Mouse (Mus musculus): ENCODE measurements around the gene Rnf168. TPM values are rescaled to one million over a fixed set of nuclear protein-coding genes. Genes with fewer than 3 reads are reported as not detected.
A peak's percentile ranks its signal among the peaks of the same experiment; 100 is the strongest.
"Not testable (repeated sequence)": the region's sequence is repeated elsewhere in the genome, so short reads cannot be mapped to it uniquely, and the experiment has no call there.

The Rnf168 gene
- 32.7 and 33.9 TPM in 2 replicates for polyA plus RNA-seq (2016; fragmentation: Nextera tagmentation; extraction: Ambion mirVana)

DNA sequence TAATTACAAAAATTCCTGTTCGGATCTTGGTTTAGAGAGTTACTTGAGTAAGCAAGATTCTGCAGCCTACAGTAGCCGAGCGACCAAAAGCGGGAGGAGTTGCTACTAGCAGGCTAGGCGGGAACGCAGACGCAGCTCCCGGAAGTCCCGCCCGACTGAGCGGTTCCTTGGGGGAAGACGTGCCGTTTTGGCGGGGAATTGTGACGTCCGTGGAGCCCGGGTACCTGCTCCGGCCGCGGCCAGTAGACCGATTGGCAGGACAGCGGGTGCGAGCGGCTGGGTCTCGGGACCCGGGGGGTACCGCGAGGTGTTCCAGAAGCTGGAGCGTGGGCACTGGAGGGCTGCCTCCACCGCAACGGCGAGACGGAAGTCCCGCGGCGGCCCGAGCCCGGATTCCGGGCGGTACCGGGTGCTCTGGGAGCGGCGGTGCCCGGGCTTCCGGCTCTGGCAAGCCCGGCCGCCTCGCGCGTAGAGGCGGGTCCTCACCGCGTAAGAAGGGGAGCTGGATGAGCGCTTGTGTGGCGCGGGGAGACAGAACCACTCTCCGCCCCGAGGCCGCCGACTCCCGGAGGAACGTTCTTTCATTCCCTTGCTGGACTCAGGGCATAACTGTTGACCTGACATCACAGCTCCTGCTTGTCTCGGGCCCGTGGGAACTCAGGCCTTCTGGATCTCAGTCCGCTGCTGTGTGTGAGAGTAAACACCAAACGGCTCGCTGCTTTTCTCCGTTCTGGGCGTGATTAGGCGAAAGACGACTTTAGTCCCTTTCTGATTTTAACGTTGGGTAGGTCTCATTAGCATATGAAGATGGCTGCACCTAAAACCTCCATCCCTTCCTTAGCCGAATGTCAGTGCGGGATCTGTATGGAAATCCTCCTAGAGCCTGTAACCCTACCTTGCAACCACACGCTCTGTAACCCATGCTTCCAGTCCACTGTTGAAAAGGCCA, at the start of gene Rnf168:
Gene Rnf168 (plus strand): TSS at position 152 of the 949 bp plus-strand sequence.
- Histone ChIP-seq H3K36me3 (0 out of 2 replicates have a peak, but pooled peaks cover 3% of the 10 kb centered on the region), H3K4me2 (replicated peaks) (peak within 1 kb of the TSS; percentile 73), H3K9ac (peak within 1 kb of the TSS; percentile 80), H3K27me3 (no peaks in the 10 kb centered on the region), H3K4me3 (peak within 1 kb of the TSS; percentile 94), H3K27ac (peak within 1 kb of the TSS; percentile 96), H3K9me3 (replicated peaks) (0 out of 2 replicates have a peak, but pooled peaks cover 4% of the 10 kb centered on the region), H3K4me1 (peaks cover 27% of the 10 kb centered on the region)
- peak; percentile 91 for ATAC-seq (ENCODE audit: low FRiP score)
- under 1% methylated on average over 75 of the region's 75 CpGs for WGBS

DNA sequence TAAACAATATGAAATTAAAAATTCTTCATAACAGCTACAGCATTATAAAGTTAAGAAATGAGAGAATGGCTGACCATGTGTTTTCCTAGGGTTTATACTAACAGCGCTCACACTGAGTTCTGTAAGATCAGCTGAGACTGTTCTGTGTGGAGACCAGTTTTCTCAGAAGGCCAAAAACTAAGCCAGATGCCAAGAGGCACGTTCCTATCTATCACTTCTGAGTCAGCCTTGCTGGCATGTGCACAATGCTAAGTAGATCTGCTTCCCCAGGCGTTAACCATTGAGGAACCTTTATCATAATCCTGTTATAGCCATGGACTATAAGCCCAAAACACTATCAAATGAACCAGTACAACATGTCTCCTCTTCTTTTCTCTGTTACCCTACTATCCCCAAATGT, 45.2 kb upstream of the Rnf168 start:
- not testable (repeated sequence) for H3K9me3 ChIP-seq (replicated peaks); H3K4me3 ChIP-seq; H3K4me1 ChIP-seq; ATAC-seq (ENCODE audit: low FRiP score); H3K27me3 ChIP-seq; H3K9ac ChIP-seq; H3K27ac ChIP-seq; H3K4me2 ChIP-seq (replicated peaks)
- peaks cover 22% of the 10 kb centered on the region for H3K36me3 ChIP-seq
- 91% methylated on average over 3 of the region's 3 CpGs for WGBS

DNA sequence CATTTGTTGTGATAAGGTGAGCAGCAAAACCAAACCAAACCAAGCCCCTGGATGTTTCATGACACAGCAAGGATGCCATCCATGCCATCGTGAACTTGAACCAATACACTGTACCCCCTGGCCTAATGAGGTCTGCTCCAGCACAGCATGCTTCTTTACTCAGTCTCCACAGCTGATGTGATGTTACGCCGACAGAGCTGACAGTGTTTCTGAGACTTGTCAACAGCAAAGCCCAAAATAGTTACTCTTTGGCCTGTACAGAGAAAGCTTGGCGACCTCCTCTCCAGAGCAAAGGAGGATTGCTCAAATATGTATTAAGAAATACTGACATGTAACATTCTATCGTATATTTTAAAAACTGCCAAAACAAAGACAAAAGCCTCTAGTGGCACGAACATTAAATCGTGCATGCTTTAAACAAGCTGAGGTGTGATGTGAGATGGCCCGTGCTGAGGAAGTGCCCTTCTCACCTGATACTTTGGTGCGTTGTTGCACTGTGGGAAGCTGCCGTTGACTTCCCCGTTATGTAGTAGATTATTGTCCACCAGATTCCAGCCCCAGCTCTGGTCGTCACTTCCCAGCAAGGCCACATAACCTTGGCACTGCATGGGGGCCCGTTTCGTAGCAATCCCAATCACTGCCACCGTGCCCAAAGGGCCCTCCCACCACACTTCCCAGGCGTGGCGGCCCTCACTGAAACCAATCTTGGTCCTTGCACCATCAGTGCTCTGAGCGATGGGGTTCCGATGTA, 39.2 kb upstream of the Rnf168 start:
- 93% methylated on average over 19 of the region's 19 CpGs for WGBS
- H3K4me1 ChIP-seq, result no peaks in the 10 kb centered on the region
- peaks cover 26% of the 10 kb centered on the region for H3K36me3 ChIP-seq
- no peak overlapping the region for H3K9ac ChIP-seq
- ATAC-seq (ENCODE audit: low FRiP score), result no peak
- no peaks in the 10 kb centered on the region for H3K9me3 ChIP-seq (replicated peaks)
- no peak overlapping the region for H3K4me2 ChIP-seq (replicated peaks)
- no peak overlapping the region for H3K27ac ChIP-seq
- no peak overlapping the region for H3K4me3 ChIP-seq
- no peaks in the 10 kb centered on the region for H3K27me3 ChIP-seq

DNA sequence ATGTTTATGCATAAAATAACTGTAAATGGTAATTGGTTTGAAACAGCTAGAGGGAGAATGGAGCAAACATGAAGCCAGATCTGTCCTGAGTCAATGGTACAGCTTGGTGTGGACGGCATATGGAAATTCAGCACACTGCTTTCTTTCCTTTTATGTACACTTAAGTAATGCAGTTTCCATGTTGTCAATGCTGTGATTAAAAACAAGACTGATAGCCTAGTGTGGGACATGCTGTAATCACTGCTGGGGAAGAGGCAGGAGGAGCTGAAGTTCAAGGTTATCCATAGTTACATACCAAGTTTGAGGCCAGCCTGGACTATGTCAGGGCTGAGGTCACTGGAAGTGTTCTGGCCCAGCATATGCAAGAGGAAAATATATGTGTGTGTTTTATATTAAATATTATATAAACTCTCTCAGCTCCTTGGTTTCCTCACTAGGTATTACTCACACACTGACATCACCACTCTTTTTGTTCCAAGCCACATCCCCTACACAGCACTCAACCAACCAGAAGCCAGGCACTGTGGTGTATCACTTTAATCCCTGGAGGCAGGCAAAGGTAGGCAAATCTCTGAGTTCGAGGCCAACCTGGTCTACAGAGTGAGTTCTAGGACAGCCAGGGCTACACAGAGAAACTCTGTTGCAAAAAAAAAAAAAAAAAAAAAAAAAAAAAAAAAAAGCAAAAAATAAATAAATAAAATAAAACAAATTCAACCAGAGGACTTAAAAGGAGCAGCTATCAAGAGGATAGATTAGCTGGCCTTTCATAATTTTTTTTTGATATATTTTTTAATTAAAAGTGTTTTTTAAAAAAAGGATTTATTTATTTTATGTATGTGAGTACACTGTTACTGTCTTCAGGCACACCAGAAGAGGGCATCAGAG, 37.6 kb upstream of the Rnf168 start:
- H3K4me2 ChIP-seq (replicated peaks), result no peak overlapping the region
- H3K36me3 ChIP-seq, result peaks cover 21% of the 10 kb centered on the region
- H3K9me3 ChIP-seq (replicated peaks), result no peaks in the 10 kb centered on the region
- no peak for ATAC-seq (ENCODE audit: low FRiP score)
- H3K27ac ChIP-seq, result no peak overlapping the region
- 87% methylated on average over 2 of the region's 2 CpGs for WGBS
- H3K27me3 ChIP-seq, result no peaks in the 10 kb centered on the region
- H3K9ac ChIP-seq, result no peak overlapping the region
- H3K4me1 ChIP-seq, result peaks cover 5% of the 10 kb centered on the region
- no peak overlapping the region for H3K4me3 ChIP-seq

DNA sequence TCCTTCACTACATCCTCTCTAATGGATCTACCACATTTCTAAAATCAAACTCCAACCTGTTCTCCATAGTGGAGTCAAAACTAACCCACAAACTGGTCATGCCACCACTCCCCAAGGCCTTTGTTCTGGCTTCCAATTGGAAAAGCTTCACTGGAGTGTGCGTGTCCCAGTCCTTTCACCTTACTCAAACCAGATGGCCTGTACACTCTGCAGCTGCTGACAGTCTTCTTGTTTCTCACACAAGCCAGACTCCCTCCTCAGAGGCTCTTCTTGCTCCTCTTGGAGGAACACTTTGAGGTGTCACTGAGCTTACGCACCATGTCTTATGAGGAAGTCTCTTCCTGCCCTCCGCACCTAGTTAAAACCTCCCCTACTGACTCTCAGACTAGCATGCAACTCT, 33.4 kb upstream of the Rnf168 start:
- H3K4me3 ChIP-seq, result no peak overlapping the region
- no peak overlapping the region for H3K9ac ChIP-seq
- ATAC-seq (ENCODE audit: low FRiP score), result no peak
- no peaks in the 10 kb centered on the region for H3K27me3 ChIP-seq
- WGBS, result 93% methylated on average over 3 of the region's 3 CpGs
- H3K36me3 ChIP-seq, result 0 out of 2 replicates have a peak, but pooled peaks cover 3% of the 10 kb centered on the region
- H3K27ac ChIP-seq, result no peak overlapping the region
- H3K4me1 ChIP-seq, result peaks cover 27% of the 10 kb centered on the region
- no peak overlapping the region for H3K4me2 ChIP-seq (replicated peaks)
- no peaks in the 10 kb centered on the region for H3K9me3 ChIP-seq (replicated peaks)

DNA sequence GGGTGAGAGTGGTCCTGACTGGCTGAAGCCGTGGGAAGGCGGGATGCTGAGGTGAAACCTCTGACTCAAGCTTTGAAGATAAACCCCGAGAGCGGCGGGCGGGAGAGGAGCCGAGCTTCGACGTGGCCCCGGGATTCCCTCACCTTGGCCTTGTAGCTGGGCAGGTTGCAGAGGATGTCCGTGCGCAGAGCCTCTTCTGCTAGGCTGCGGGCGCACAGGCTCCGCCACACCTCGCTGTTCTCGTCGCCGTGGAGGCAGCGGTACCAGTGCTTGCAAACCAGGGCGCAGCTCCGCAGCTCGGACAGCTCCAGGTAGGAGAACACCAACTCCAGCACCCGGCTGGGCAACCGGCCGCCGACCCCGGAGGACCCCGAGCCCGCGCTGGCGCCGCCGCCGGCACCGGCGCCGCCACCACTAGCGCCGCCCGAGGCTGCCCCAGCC, 30.9 kb upstream of the Rnf168 start:
- peak; percentile 72 for ATAC-seq (ENCODE audit: low FRiP score)
- peak overlapping the region; percentile 97 for H3K9ac ChIP-seq
- no peaks in the 10 kb centered on the region for H3K36me3 ChIP-seq
- peaks cover 27% of the 10 kb centered on the region for H3K4me1 ChIP-seq
- no peaks in the 10 kb centered on the region for H3K9me3 ChIP-seq (replicated peaks)
- H3K27ac ChIP-seq, result peak overlapping the region; percentile 94
- WGBS, result 0% methylated on average over 37 of the region's 41 CpGs
- H3K4me3 ChIP-seq, result peak overlapping the region; percentile 89
- peak overlapping the region; percentile 76 for H3K4me2 ChIP-seq (replicated peaks)
- H3K27me3 ChIP-seq, result no peaks in the 10 kb centered on the region

DNA sequence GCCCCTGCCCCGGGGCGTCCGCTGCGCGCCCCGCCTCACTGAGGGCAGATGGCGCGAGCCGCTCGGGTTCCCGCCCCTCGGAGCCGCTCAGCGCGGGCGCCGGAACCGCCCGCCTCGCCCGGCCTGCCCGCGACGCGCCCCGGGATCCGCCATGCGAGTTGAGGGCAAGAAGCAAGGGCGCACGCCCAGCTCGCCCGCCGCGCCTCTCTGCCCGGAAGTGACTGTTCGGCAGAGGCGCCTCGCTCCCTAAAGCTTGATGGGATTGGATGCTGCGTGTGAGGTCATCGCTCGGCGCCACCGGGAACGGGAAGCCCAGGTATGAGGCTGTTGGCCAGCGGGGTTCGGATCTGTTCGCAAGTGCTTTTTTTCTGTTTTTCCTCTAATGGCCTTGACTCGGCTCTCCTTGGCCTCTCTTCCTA, 30.3 kb upstream of the Rnf168 start, which contains the start of the genes Fbxo45 and Wdr53:
Gene Fbxo45 (minus strand): TSS at position 207 of the 419 bp plus-strand sequence.
Gene Wdr53 (plus strand): TSS at position 276 of the 419 bp plus-strand sequence.
- no peaks in the 10 kb centered on the region for H3K9me3 ChIP-seq (replicated peaks)
- H3K9ac ChIP-seq, result peak within 1 kb of the TSS; percentile 97
- peaks cover 27% of the 10 kb centered on the region for H3K4me1 ChIP-seq
- H3K4me3 ChIP-seq, result peak within 1 kb of the TSS; percentile 89
- H3K36me3 ChIP-seq, result 0 out of 2 replicates have a peak, but pooled peaks cover 2% of the 10 kb centered on the region
- H3K27me3 ChIP-seq, result no peaks in the 10 kb centered on the region
- H3K27ac ChIP-seq, result peak within 1 kb of the TSS; percentile 94
- H3K4me2 ChIP-seq (replicated peaks), result peak within 1 kb of the TSS; percentile 76
- ATAC-seq (ENCODE audit: low FRiP score), result peak; percentile 99
- WGBS, result under 1% methylated on average over 45 of the region's 48 CpGs

DNA sequence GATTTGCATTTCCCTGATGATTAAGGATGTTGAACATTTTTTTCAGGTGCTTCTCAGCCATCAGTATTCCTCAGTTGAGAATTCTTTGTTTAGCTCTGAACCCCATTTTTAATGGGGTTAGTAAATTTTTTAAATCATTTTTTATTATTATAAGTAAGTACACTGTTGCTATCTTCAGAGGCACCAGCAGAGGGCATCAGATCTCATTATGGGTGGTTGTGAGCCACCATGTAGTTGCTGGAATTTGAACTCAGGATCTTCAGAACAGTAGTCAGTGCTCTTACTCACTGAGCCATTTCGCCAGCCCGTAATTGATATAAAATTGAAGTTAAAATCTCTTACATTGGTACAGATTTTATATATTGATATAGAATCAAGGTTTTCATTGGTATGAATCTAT, 13.0 kb upstream of the Rnf168 start:
- 84% methylated on average over 2 of the region's 2 CpGs for WGBS
- H3K9ac ChIP-seq; ATAC-seq (ENCODE audit: low FRiP score); H3K27me3 ChIP-seq; H3K4me1 ChIP-seq; H3K27ac ChIP-seq; H3K9me3 ChIP-seq (replicated peaks); H3K4me2 ChIP-seq (replicated peaks); H3K4me3 ChIP-seq; H3K36me3 ChIP-seq: not testable (repeated sequence)

DNA sequence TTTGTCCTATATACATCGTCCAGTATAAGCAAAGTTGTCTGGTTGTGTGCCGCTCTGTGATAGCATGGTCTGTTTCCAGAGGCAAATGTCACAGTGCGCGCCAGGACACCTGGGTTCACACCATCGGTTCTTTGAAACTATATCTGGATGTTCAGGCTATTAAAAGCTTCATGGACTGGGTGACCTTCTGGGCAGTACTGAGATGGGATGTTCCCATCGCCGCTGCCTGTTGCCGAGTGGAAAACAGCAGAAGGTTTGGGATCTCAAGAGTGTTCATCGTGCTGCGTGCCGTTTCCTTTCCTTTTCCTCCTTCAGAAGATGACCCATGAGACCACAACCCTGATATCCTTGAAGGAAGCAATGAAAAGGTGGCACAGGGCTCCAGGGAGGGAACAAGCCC, 6.0 kb upstream of the Rnf168 start, which contains the start of gene Smco1:
Gene Smco1 (plus strand): TSS at position 178 of the 400 bp plus-strand sequence.
- H3K36me3 ChIP-seq, result no peaks in the 10 kb centered on the region
- no peaks in the 10 kb centered on the region for H3K9me3 ChIP-seq (replicated peaks)
- H3K27me3 ChIP-seq, result no peaks in the 10 kb centered on the region
- H3K4me3 ChIP-seq, result no peak within 1 kb of the TSS
- H3K4me1 ChIP-seq, result no peaks in the 10 kb centered on the region
- no peak within 1 kb of the TSS for H3K27ac ChIP-seq
- no peak within 1 kb of the TSS for H3K4me2 ChIP-seq (replicated peaks)
- 90% methylated on average over 11 of the region's 11 CpGs for WGBS
- ATAC-seq (ENCODE audit: low FRiP score), result no peak
- H3K9ac ChIP-seq, result no peak within 1 kb of the TSS

DNA sequence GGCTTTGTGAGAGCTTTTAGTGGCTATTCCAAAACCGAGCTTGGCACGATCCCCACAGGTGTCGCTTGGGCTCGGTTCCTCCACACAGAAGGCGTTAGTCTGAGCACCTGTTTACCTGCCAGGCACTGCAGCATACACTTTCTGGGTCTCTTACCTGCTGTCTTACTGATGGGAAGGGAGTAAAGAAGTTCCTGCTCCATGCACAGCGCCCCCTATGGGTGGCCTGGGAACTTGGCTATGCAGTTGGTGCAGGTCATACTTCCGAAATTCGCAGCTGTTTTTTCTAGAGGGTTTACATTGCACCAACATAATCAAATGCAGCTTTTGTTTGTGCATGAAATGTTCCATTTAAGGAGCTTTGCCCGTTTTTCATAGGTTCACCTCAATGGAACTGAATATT, 3.9 kb upstream of the Rnf168 start:
- H3K4me1 ChIP-seq, result peaks cover 6% of the 10 kb centered on the region
- WGBS, result 52% methylated on average over 9 of the region's 9 CpGs
- no peak overlapping the region for H3K4me3 ChIP-seq
- no peaks in the 10 kb centered on the region for H3K36me3 ChIP-seq
- no peak for ATAC-seq (ENCODE audit: low FRiP score)
- no peaks in the 10 kb centered on the region for H3K27me3 ChIP-seq
- no peaks in the 10 kb centered on the region for H3K9me3 ChIP-seq (replicated peaks)
- H3K9ac ChIP-seq, result no peak overlapping the region
- no peak overlapping the region for H3K27ac ChIP-seq
- H3K4me2 ChIP-seq (replicated peaks), result no peak overlapping the region

DNA sequence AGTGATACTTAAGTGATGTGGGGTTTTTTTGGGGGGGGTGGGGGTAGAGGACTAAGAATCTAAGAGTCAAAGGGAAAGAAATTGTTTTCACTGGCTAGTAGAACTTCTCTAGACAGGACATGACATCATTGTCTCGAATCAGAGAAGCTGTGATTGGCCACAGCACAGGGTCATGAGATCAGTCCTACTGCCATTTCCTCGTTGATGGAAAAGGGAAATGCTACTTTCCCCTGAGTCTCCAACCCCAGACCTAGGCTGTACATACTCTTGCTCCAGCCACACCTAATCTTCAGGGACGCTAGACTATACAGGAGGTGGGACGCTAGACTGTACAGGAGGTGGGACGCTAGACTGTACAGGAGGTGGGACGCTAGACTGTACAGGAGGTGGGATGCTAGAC, 2.2 kb upstream of the Rnf168 start:
- ATAC-seq (ENCODE audit: low FRiP score), result no peak
- H3K27me3 ChIP-seq, result no peaks in the 10 kb centered on the region
- no peak overlapping the region for H3K27ac ChIP-seq
- peaks cover 20% of the 10 kb centered on the region for H3K4me1 ChIP-seq
- no peak overlapping the region for H3K9ac ChIP-seq
- H3K9me3 ChIP-seq (replicated peaks), result 0 out of 2 replicates have a peak, but pooled peaks cover 1% of the 10 kb centered on the region
- no peaks in the 10 kb centered on the region for H3K36me3 ChIP-seq
- H3K4me3 ChIP-seq, result no peak overlapping the region
- H3K4me2 ChIP-seq (replicated peaks), result no peak overlapping the region
- 91% methylated on average over 6 of the region's 6 CpGs for WGBS

Data from hindbrain, embryonic 12.5 days (tissue).